Comparison of ENCODE assay signal across 8 mouse cellular contexts in genomic region chr1:73826243-73826930, GRCm38 (mm10).
A peak's percentile ranks its signal among the peaks of the same experiment; 100 is the strongest.
DNase-seq lines count a peak whose midpoint lies in the region; ATAC-seq lines count a peak whose summit lies in the region.

No protein-coding gene starts in this region.

- peak overlapping the region; percentile 25; the same call in 1 of the 2 replicates for H3K4me2 ChIP-seq in intestine, embryonic 14.5 days (ENCODE audit: low read length)
- H3K4me2 ChIP-seq in midbrain, embryonic 11.5 days: no peak overlapping the region

- peaks cover 16% of the 10 kb centered on the region; the same call in 1 of the 2 replicates for H3K4me1 ChIP-seq in intestine, embryonic 14.5 days (replicated peaks; ENCODE audit: control insufficient read depth, insufficient read depth, low read length)
- peaks cover 13% of the 10 kb centered on the region for H3K4me1 ChIP-seq in midbrain, embryonic 11.5 days (ENCODE audit: control insufficient read depth, insufficient read depth, low read length)

- DNase-seq in adrenal gland, postnatal 10 days: peak; percentile 94
- DNase-seq in embryo, embryonic 11 days: peak; percentile 87
- peak; percentile 66 for DNase-seq in gastrocnemius, postnatal 25 days
- DNase-seq in intestine, embryonic 14.5 days (ENCODE audit: low spot score): peak; percentile 98
- DNase-seq in left cerebral cortex, adult 9 months (ENCODE audit: low spot score in 2 of 2): peak; percentile 33 to 91
- peak; percentile 99 for DNase-seq in midbrain, embryonic 11.5 days (ENCODE audit: low spot score, missing footprints)
- DNase-seq in spleen, adult 12 weeks (ENCODE audit: low spot score): peak; percentile 25

- no peak overlapping the region for H3K4me3 ChIP-seq in intestine, embryonic 14.5 days (ENCODE audit: low read depth, low read length)
- H3K4me3 ChIP-seq in midbrain, embryonic 11.5 days (ENCODE audit: low read depth, low read length): no peak overlapping the region

- no peak; the same call in 1 of the 2 replicates for ATAC-seq in intestine, embryonic 14.5 days (replicated peaks; ENCODE audit: low FRiP score, low TSS enrichment, low read depth)
- peak; percentile 87 for ATAC-seq in midbrain, embryonic 11.5 days (ENCODE audit: low FRiP score)
- no peak for ATAC-seq in activated CD4-positive, CD25-positive, alpha-beta regulatory T cell, adult 4 months

- H3K36me3 ChIP-seq in intestine, embryonic 14.5 days (ENCODE audit: control insufficient read depth, insufficient read depth, low read length): no peaks in the 10 kb centered on the region
- no peaks in the 10 kb centered on the region for H3K36me3 ChIP-seq in midbrain, embryonic 11.5 days (ENCODE audit: control insufficient read depth, insufficient read depth, low read length)

- WGBS in intestine, embryonic 14.5 days: 43% methylated on average over 15 of the region's 15 CpGs
- WGBS in midbrain, embryonic 11.5 days: 33% methylated on average over 15 of the region's 15 CpGs

- no peaks in the 10 kb centered on the region for H3K9me3 ChIP-seq in intestine, embryonic 14.5 days (ENCODE audit: control insufficient read depth, low read length)
- H3K9me3 ChIP-seq in midbrain, embryonic 11.5 days (ENCODE audit: control insufficient read depth, low read length): no peaks in the 10 kb centered on the region

- no peaks in the 10 kb centered on the region for H3K27me3 ChIP-seq in intestine, embryonic 14.5 days (replicated peaks; ENCODE audit: control insufficient read depth, insufficient read depth, low read length)
- no peaks in the 10 kb centered on the region for H3K27me3 ChIP-seq in midbrain, embryonic 11.5 days (ENCODE audit: control insufficient read depth, insufficient read depth, low read length)

- no peak overlapping the region for H3K9ac ChIP-seq in intestine, embryonic 14.5 days (ENCODE audit: low read length)
- no peak overlapping the region for H3K9ac ChIP-seq in midbrain, embryonic 11.5 days (ENCODE audit: low read length)

- H3K27ac ChIP-seq in intestine, embryonic 14.5 days (ENCODE audit: low read depth): no peak overlapping the region
- H3K27ac ChIP-seq in midbrain, embryonic 11.5 days (ENCODE audit: low read depth, low read length): no peak overlapping the region; the same call in 1 of the 2 replicates

Comparison
In these comparisons a context has a peak if more than half of its experiments do, and no peak if none do; other contexts are left out.
1. DNase-seq: peak in every context shown above with its lines; median percentile 99 in midbrain, embryonic 11.5 days; 98 in intestine, embryonic 14.5 days; 94 in adrenal gland, postnatal 10 days; 87 in embryo, embryonic 11 days; 66 in gastrocnemius, postnatal 25 days; 62 in left cerebral cortex, adult 9 months; 25 in spleen, adult 12 weeks.